Mouse (Mus musculus) hindbrain, embryonic 11.5 days (tissue): ENCODE data around the gene Mettl16. TPM values are rescaled to one million over a fixed set of nuclear protein-coding genes. Genes with fewer than 3 reads are reported as not detected.

Experiments used
- ATAC-seq: fragments of 200-750 bp; cut with Nextera tagmentation; 2 replicates; pipeline ENCODE4 v1.8.0; 2017; ENCODE audit warnings: mild to moderate bottlenecking, moderate TSS enrichment, moderate library complexity; ENCODE audit not compliant: low FRiP score
- DNase-seq: peaks from one replicate; pipeline ENCODE4 v3.0.0-alpha.2; 2015; ENCODE audit warnings: low spot score
- H3K27ac ChIP-seq: fragments of 300-500 bp; sonication (generic); 2 replicates; pipeline ENCODE4 v1.5.1; 2014; ENCODE audit warnings: mild to moderate bottlenecking, low read depth, low read length
- H3K27me3 ChIP-seq: fragments of 300-500 bp; sonication (generic); 2 replicates; pipeline ENCODE4 v1.6.1; 2014; ENCODE audit warnings: mild to moderate bottlenecking, low read length, moderate library complexity, mixed read lengths; ENCODE audit not compliant: control insufficient read depth, insufficient read depth
- H3K36me3 ChIP-seq: fragments of 300-500 bp; sonication (generic); 2 replicates; pipeline ENCODE4 v1.6.1; 2014; ENCODE audit warnings: mild to moderate bottlenecking, low read length, moderate library complexity, mixed read lengths; ENCODE audit not compliant: control insufficient read depth, insufficient read depth
- H3K4me1 ChIP-seq: fragments of 300-500 bp; sonication (generic); replicated peaks from 2 replicates; pipeline ENCODE4 v1.6.1; 2014; ENCODE audit warnings: low read length, mixed read lengths; ENCODE audit not compliant: control insufficient read depth, insufficient read depth
- H3K4me2 ChIP-seq: fragments of 300-500 bp; sonication (generic); replicated peaks from 2 replicates; pipeline ENCODE4 v1.6.1; 2014; ENCODE audit warnings: mild to moderate bottlenecking, low read depth, low read length
- H3K4me3 ChIP-seq: fragments of 300-500 bp; sonication (generic); 2 replicates; pipeline ENCODE4 v1.5.1; 2014; ENCODE audit warnings: low read depth, low read length
- H3K9ac ChIP-seq: fragments of 300-500 bp; sonication (generic); 2 replicates; pipeline ENCODE4 v1.6.1; 2014; ENCODE audit warnings: low read depth, low read length
- H3K9me3 ChIP-seq: fragments of 300-500 bp; sonication (generic); 2 replicates; pipeline ENCODE4 v1.6.1; 2016; ENCODE audit warnings: low read length; ENCODE audit not compliant: control insufficient read depth
- WGBS: fragments of 180-500 bp; shearing (Covaris S2); extraction: QIAGEN DNeasy Blood & Tissue Kit; methylation state at CpG from one replicate; pipeline ENCODE4 v1.1.7; 2014; 5-methylcytosine and 5-hydroxymethylcytosine counted together
- polyA plus RNA-seq: library from polyadenylated mRNA; unstranded; fragments of >200 nt; fragmentation: Nextera tagmentation; extraction: Ambion mirVana; gene quantifications from 2 replicates; pipeline ENCODE4 v1.2.1, GENCODE M21; 2014

Mettl16 gene
- polyA plus RNA-seq, 1 experiment from 2014 or later, result 45.0 TPM

- H3K4me1 ChIP-seq, result peaks cover 14% of the 10 kb centered on the region; the same call in 1 of the 2 replicates
Measured at GRCm38 (mm10) chr11:74836225-74837055, 65.8 kb downstream of the Mettl16 start.

GRCm38 (mm10) chr11:74837056-74837693, 66.5 kb downstream of the Mettl16 start:
- peaks cover 14% of the 10 kb centered on the region; the same call in 1 of the 2 replicates for H3K4me1 ChIP-seq
- H3K27ac ChIP-seq, result peak overlapping the region; percentile 89
- H3K9ac ChIP-seq, result no peak overlapping the region; the same call in 1 of the 2 replicates
- H3K9me3 ChIP-seq, result no peaks in the 10 kb centered on the region
- no peaks in the 10 kb centered on the region for H3K36me3 ChIP-seq
- DNase-seq, result no peak
- H3K4me3 ChIP-seq, result peak overlapping the region; percentile 54
- no peak for ATAC-seq
- WGBS, result 44% methylated on average over 16 of the region's 16 CpGs
- peak overlapping the region; percentile 79 for H3K4me2 ChIP-seq
- H3K27me3 ChIP-seq, result no peaks in the 10 kb centered on the region

More at GRCm38 (mm10) chr11:74836225-74837055, 65.8 kb downstream of the Mettl16 start:
- Histone ChIP-seq H3K4me3 (no peak overlapping the region), H3K4me2 (no peak overlapping the region), H3K27me3 (no peaks in the 10 kb centered on the region), H3K36me3 (no peaks in the 10 kb centered on the region), H3K9me3 (no peaks in the 10 kb centered on the region), H3K9ac (no peak overlapping the region), H3K27ac (no peak overlapping the region)
- WGBS, result 93% methylated on average over 22 of the region's 22 CpGs
- no peak for ATAC-seq
- DNase-seq, result no peak

GRCm38 (mm10) chr11:74837694-74838431, 67.2 kb downstream of the Mettl16 start:
- peak overlapping the region; percentile 89 for H3K27ac ChIP-seq
- no peaks in the 10 kb centered on the region for H3K9me3 ChIP-seq
- no peaks in the 10 kb centered on the region for H3K36me3 ChIP-seq
- peak overlapping the region; percentile 79 for H3K4me2 ChIP-seq
- H3K27me3 ChIP-seq, result no peaks in the 10 kb centered on the region
- ATAC-seq, result peak; percentile 84
- under 1% methylated on average over 54 of the region's 54 CpGs for WGBS
- peak overlapping the region; percentile 54 for H3K4me3 ChIP-seq
- peaks cover 14% of the 10 kb centered on the region for H3K4me1 ChIP-seq
- peak; percentile 84 for DNase-seq
- peak overlapping the region; percentile 54 for H3K9ac ChIP-seq

- 0% methylated on average over 35 of the region's 35 CpGs for WGBS
- Histone ChIP-seq H3K4me1 (peaks cover 9% of the 10 kb centered on the region), H3K27me3 (no peaks in the 10 kb centered on the region), H3K9me3 (no peaks in the 10 kb centered on the region), H3K4me3 (peak overlapping the region; percentile 54), H3K9ac (peak overlapping the region; percentile 54), H3K4me2 (peak overlapping the region; percentile 79), H3K27ac (peak overlapping the region; percentile 89), H3K36me3 (no peaks in the 10 kb centered on the region)
- peak; percentile 90 for DNase-seq
- ATAC-seq, result peak; percentile 80
Measured at GRCm38 (mm10) chr11:74838441-74838840, 67.8 kb downstream of the Mettl16 start.

- Histone ChIP-seq H3K4me2 (peak overlapping the region; percentile 79), H3K9ac (no peak overlapping the region), H3K36me3 (no peaks in the 10 kb centered on the region), H3K4me1 (peaks cover 6% of the 10 kb centered on the region), H3K27ac (no peak overlapping the region), H3K4me3 (peak overlapping the region; percentile 54), H3K27me3 (no peaks in the 10 kb centered on the region), H3K9me3 (no peaks in the 10 kb centered on the region)
- DNase-seq, result peak; percentile 30
- 49% methylated on average over 6 of the region's 6 CpGs for WGBS
- ATAC-seq, result no peak
Measured at GRCm38 (mm10) chr11:74838971-74839370, 68.3 kb downstream of the Mettl16 start.

- 90% methylated on average over 19 of the region's 19 CpGs for WGBS
Measured at GRCm38 (mm10) chr11:74839860-74840715, 69.5 kb downstream of the Mettl16 start.

GRCm38 (mm10) chr11:74840739-74841138, 70.1 kb downstream of the Mettl16 start:
- DNase-seq, result no peak
- no peaks in the 10 kb centered on the region for H3K27me3 ChIP-seq
- no peak overlapping the region for H3K4me2 ChIP-seq
- no peak overlapping the region for H3K27ac ChIP-seq
- WGBS, result 94% methylated on average over 8 of the region's 8 CpGs
- no peaks in the 10 kb centered on the region for H3K9me3 ChIP-seq
- no peak overlapping the region for H3K9ac ChIP-seq
- no peak overlapping the region for H3K4me3 ChIP-seq
- ATAC-seq, result no peak
- peaks cover 6% of the 10 kb centered on the region for H3K4me1 ChIP-seq
- no peaks in the 10 kb centered on the region for H3K36me3 ChIP-seq

More at GRCm38 (mm10) chr11:74839860-74840715, 69.5 kb downstream of the Mettl16 start:
- H3K27me3 ChIP-seq, result no peaks in the 10 kb centered on the region
- H3K9ac ChIP-seq, result no peak overlapping the region
- peaks cover 6% of the 10 kb centered on the region for H3K4me1 ChIP-seq
- H3K4me3 ChIP-seq, result no peak overlapping the region
- H3K4me2 ChIP-seq, result no peak overlapping the region
- H3K36me3 ChIP-seq, result no peaks in the 10 kb centered on the region
- ATAC-seq (no peak), DNase-seq (no peak)
- H3K27ac ChIP-seq, result no peak overlapping the region
- no peaks in the 10 kb centered on the region for H3K9me3 ChIP-seq

- H3K4me3 ChIP-seq, result no peak overlapping the region
- no peak overlapping the region for H3K27ac ChIP-seq
- DNase-seq (no peak), ATAC-seq (no peak)
- H3K4me1 ChIP-seq, result peaks cover 6% of the 10 kb centered on the region
- H3K9me3 ChIP-seq, result no peaks in the 10 kb centered on the region
- H3K27me3 ChIP-seq, result no peaks in the 10 kb centered on the region
- no peak overlapping the region for H3K4me2 ChIP-seq
- H3K9ac ChIP-seq, result no peak overlapping the region
- 80% methylated on average over 9 of the region's 9 CpGs for WGBS
- H3K36me3 ChIP-seq, result no peaks in the 10 kb centered on the region
Measured at GRCm38 (mm10) chr11:74841366-74841765, 70.7 kb downstream of the Mettl16 start.
